Mouse (Mus musculus) embryonic facial prominence, embryonic 14.5 days (tissue): ENCODE data around the gene Nap1l5. TPM values are rescaled to one million over a fixed set of nuclear protein-coding genes. Genes with fewer than 3 reads are reported as not detected.
A peak's percentile ranks its signal among the peaks of the same experiment; 100 is the strongest.

Experiments used
- ATAC-seq: fragments of 200-750 bp; cut with Nextera tagmentation; 2 replicates; pipeline ENCODE4 v1.8.0; 2017; ENCODE audit warnings: low read depth, moderate number of reproducible peaks, moderate TSS enrichment
- DNase-seq: peaks from one replicate; pipeline ENCODE4 v3.0.0-alpha.2; 2015; ENCODE audit warnings: low spot score
- H3K27ac ChIP-seq: fragments of 300-500 bp; sonication (generic); replicated peaks from 2 replicates; pipeline ENCODE4 v1.5.1; 2014; ENCODE audit warnings: low read depth, mild to moderate bottlenecking, low read length, moderate library complexity
- H3K27me3 ChIP-seq: fragments of 300-500 bp; sonication (generic); replicated peaks from 2 replicates; pipeline ENCODE4 v1.6.1; 2014; ENCODE audit warnings: low read length; ENCODE audit not compliant: control insufficient read depth, insufficient read depth
- H3K36me3 ChIP-seq: fragments of 300-500 bp; sonication (generic); 2 replicates; pipeline ENCODE4 v1.6.1; 2014; ENCODE audit warnings: low read length, mixed read lengths; ENCODE audit not compliant: control insufficient read depth, insufficient read depth
- H3K4me1 ChIP-seq: fragments of 300-500 bp; sonication (generic); 2 replicates; pipeline ENCODE4 v1.6.1; 2014; ENCODE audit warnings: antibody characterized with exemption, low read length; ENCODE audit not compliant: control insufficient read depth, insufficient read depth
- H3K4me2 ChIP-seq: fragments of 300-500 bp; sonication (generic); 2 replicates; pipeline ENCODE4 v1.6.1; 2014; ENCODE audit warnings: low read depth, mild to moderate bottlenecking, low read length, moderate library complexity, mixed read lengths
- H3K4me3 ChIP-seq: fragments of 300-500 bp; sonication (generic); 2 replicates; pipeline ENCODE4 v1.5.1; 2014; ENCODE audit warnings: low read depth, mild to moderate bottlenecking, low read length
- H3K9ac ChIP-seq: fragments of 300-500 bp; sonication (generic); 2 replicates; pipeline ENCODE4 v1.6.1; 2014; ENCODE audit warnings: low read depth, mild to moderate bottlenecking, low read length, moderate library complexity, mixed read lengths
- H3K9me3 ChIP-seq: fragments of 300-500 bp; sonication (generic); 2 replicates; pipeline ENCODE4 v1.6.1; 2016; ENCODE audit warnings: low read length; ENCODE audit not compliant: control insufficient read depth
- WGBS: fragments of 180-500 bp; shearing (Covaris S2); extraction: QIAGEN DNeasy Blood & Tissue Kit; methylation state at CpG from one replicate; pipeline ENCODE4 v1.1.7; 2014; 5-methylcytosine and 5-hydroxymethylcytosine counted together
- polyA plus RNA-seq: library from polyadenylated mRNA; unstranded; fragments of >200 nt; fragmentation: Nextera tagmentation; extraction: Ambion mirVana; gene quantifications from 2 replicates; pipeline ENCODE4 v1.2.1, GENCODE M21; 2014

Nap1l5 gene
- polyA plus RNA-seq, 1 experiment from 2014 or later, result 5.9 TPM

- WGBS, result 75% methylated on average over 4 of the region's 4 CpGs
- H3K4me2 ChIP-seq, result no peak overlapping the region
- no peaks in the 10 kb centered on the region for H3K36me3 ChIP-seq
- H3K27ac ChIP-seq, result no peak overlapping the region; the same call in 1 of the 2 replicates
- H3K4me3 ChIP-seq, result no peak overlapping the region
- ATAC-seq (no peak), DNase-seq (no peak)
- no peaks in the 10 kb centered on the region for H3K27me3 ChIP-seq
- 0 out of 2 replicates have a peak, but pooled peaks cover 5% of the 10 kb centered on the region for H3K4me1 ChIP-seq
- no peak overlapping the region for H3K9ac ChIP-seq
- H3K9me3 ChIP-seq, result no peaks in the 10 kb centered on the region
These were observed 27.3 kb upstream of the Nap1l5 start for GRCm38 (mm10) chr6:58934144-58934543.

GRCm38 (mm10) chr6:58933189-58933913 lies 26.5 kb upstream of the Nap1l5 start:
- H3K27me3 ChIP-seq, result no peaks in the 10 kb centered on the region
- WGBS, result 37% methylated on average over 6 of the region's 6 CpGs
- no peaks in the 10 kb centered on the region for H3K36me3 ChIP-seq
- H3K4me2 ChIP-seq, result no peak overlapping the region
- DNase-seq (peak; percentile 86), ATAC-seq (peak; percentile 85)
- no peak overlapping the region for H3K9ac ChIP-seq
- 0 out of 2 replicates have a peak, but pooled peaks cover 5% of the 10 kb centered on the region for H3K4me1 ChIP-seq
- H3K4me3 ChIP-seq, result no peak overlapping the region
- H3K27ac ChIP-seq, result no peak overlapping the region; the same call in 1 of the 2 replicates
- no peaks in the 10 kb centered on the region for H3K9me3 ChIP-seq

GRCm38 (mm10) chr6:58932515-58933188 lies 25.8 kb upstream of the Nap1l5 start:
- 83% methylated on average over 12 of the region's 12 CpGs for WGBS
- no peaks in the 10 kb centered on the region for H3K36me3 ChIP-seq
- no peaks in the 10 kb centered on the region for H3K9me3 ChIP-seq
- no peak overlapping the region for H3K4me3 ChIP-seq
- H3K4me2 ChIP-seq, result no peak overlapping the region
- no peak overlapping the region for H3K27ac ChIP-seq
- no peaks in the 10 kb centered on the region for H3K27me3 ChIP-seq
- ATAC-seq (peak; percentile 16; the same call in 1 of the 2 replicates), DNase-seq (no peak)
- H3K9ac ChIP-seq, result no peak overlapping the region
- H3K4me1 ChIP-seq, result 0 out of 2 replicates have a peak, but pooled peaks cover 5% of the 10 kb centered on the region

GRCm38 (mm10) chr6:58931149-58931548 lies 24.3 kb upstream of the Nap1l5 start:
- H3K4me1 ChIP-seq, result 0 out of 2 replicates have a peak, but pooled peaks cover 5% of the 10 kb centered on the region
- no peak for ATAC-seq
- no peak overlapping the region for H3K4me3 ChIP-seq
- H3K27me3 ChIP-seq, result no peaks in the 10 kb centered on the region
- DNase-seq, result no peak
- no peak overlapping the region for H3K4me2 ChIP-seq
- WGBS, result 71% methylated on average over 4 of the region's 4 CpGs
- H3K27ac ChIP-seq, result no peak overlapping the region
- no peaks in the 10 kb centered on the region for H3K9me3 ChIP-seq
- no peak overlapping the region for H3K9ac ChIP-seq
- no peaks in the 10 kb centered on the region for H3K36me3 ChIP-seq

GRCm38 (mm10) chr6:58929911-58930431 lies 23.1 kb upstream of the Nap1l5 start:
- Histone ChIP-seq H3K9me3 (no peaks in the 10 kb centered on the region), H3K4me2 (no peak overlapping the region), H3K36me3 (no peaks in the 10 kb centered on the region), H3K9ac (no peak overlapping the region), H3K27ac (no peak overlapping the region), H3K4me3 (no peak overlapping the region), H3K27me3 (no peaks in the 10 kb centered on the region), H3K4me1 (0 out of 2 replicates have a peak, but pooled peaks cover 5% of the 10 kb centered on the region)
- 72% methylated on average over 9 of the region's 9 CpGs for WGBS
- ATAC-seq, result no peak
- peak; percentile 31 for DNase-seq

GRCm38 (mm10) chr6:58927881-58928280 lies 21.0 kb upstream of the Nap1l5 start:
- DNase-seq (no peak), ATAC-seq (no peak)
- Histone ChIP-seq H3K4me2 (no peak overlapping the region), H3K27ac (no peak overlapping the region), H3K4me1 (no peaks in the 10 kb centered on the region), H3K27me3 (no peaks in the 10 kb centered on the region), H3K4me3 (no peak overlapping the region), H3K9ac (no peak overlapping the region), H3K9me3 (no peaks in the 10 kb centered on the region), H3K36me3 (no peaks in the 10 kb centered on the region)
- WGBS, result 76% methylated on average over 2 of the region's 2 CpGs

GRCm38 (mm10) chr6:58922511-58922910 lies 15.6 kb upstream of the Nap1l5 start:
- H3K9me3 ChIP-seq, result no peaks in the 10 kb centered on the region
- H3K4me3 ChIP-seq, result no peak overlapping the region
- WGBS, result 82% methylated on average over 5 of the region's 5 CpGs
- H3K27me3 ChIP-seq, result no peaks in the 10 kb centered on the region
- no peak overlapping the region for H3K4me2 ChIP-seq
- DNase-seq (no peak), ATAC-seq (no peak)
- no peaks in the 10 kb centered on the region for H3K36me3 ChIP-seq
- no peak overlapping the region for H3K27ac ChIP-seq
- no peaks in the 10 kb centered on the region for H3K4me1 ChIP-seq
- H3K9ac ChIP-seq, result no peak overlapping the region

GRCm38 (mm10) chr6:58921623-58922022 lies 14.7 kb upstream of the Nap1l5 start:
- DNase-seq (no peak), ATAC-seq (no peak)
- Histone ChIP-seq H3K27ac (no peak overlapping the region), H3K27me3 (no peaks in the 10 kb centered on the region), H3K4me1 (no peaks in the 10 kb centered on the region), H3K9me3 (no peaks in the 10 kb centered on the region), H3K9ac (no peak overlapping the region), H3K4me3 (no peak overlapping the region), H3K4me2 (no peak overlapping the region), H3K36me3 (no peaks in the 10 kb centered on the region)
- 41% methylated on average over 3 of the region's 3 CpGs for WGBS
